Mouse (Mus musculus) WW6 (cell line): Measurements from ENCODE around the gene Xkr7.

ENCODE experiments used
- DNase-seq: peaks from one replicate; pipeline ENCODE4 v3.0.0-alpha.2; 2013; ENCODE audit warnings: low read depth, low spot score

Xkr7 gene

DNA sequence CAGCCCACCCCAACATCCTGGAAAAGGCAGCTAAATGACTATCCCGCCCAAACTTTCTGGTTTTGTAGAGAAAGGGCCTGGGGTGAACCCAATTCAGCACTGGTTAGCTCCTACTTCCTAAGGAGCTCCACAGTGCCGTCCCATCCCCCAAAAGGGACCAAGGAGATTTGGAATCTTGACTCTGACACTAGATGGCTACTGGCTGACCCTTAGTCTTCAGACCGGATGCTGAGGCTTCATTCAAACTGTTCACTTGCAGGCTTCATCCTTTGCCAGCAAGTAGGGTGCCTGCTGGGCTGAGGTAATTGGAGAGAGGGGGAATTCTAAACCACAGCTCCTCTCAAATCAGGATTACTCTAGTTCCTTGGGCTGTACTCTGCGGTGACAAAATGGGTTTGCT is 1.3 kb downstream of the Xkr7 start:
- no peak for DNase-seq

DNA sequence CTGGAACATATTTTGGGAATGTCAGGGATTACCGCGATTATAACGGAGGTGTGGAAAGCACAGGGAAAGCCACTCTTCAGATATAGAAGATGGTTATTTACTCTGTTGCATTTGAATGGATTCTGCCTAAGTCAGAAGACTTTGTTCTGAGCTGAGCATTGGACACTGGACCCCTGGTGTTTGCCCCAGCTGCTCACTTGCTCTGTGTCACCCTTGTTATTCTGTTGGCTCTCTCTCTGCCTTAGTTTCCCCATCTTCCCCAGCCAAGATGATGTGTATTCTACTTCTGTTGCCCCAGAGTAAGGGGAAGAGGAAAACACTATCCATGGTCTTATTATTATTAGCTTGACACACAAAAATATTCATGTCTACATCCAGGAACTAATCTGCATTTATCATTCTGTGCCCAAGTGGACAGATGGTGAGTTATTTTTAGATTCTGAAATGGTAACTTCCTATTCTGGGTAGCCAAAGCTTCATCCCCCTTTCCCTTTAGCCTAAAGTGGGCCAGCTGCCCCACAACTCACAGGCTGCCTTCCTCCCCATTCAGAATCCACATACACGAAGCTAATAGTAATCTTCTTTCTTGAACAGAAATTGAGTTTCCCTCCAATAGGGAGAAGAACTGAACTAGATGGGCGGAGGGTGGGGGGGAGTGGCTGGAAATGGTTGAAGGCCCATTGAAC is 2.0 kb downstream of the Xkr7 start:
- DNase-seq, result no peak

DNA sequence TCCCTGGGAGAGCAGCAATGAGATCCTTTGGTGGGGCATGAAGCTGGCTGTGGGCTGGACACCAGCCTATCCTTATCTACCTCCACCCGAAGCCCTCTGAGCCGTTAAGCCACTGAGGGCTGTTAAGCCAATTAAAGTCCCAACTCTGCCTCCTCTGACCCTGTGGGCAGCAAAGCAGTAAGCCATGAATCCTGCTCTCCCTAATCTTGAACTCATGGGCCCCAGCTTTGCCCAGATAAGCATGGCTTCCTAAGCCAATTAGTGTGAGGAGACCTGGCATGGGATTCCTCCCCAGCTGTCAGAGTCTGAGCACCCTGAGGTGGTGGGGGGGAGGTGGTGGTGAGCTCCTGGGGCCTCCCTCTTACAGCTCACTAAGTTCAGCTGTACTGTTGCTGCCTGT is 5.0 kb downstream of the Xkr7 start:
- DNase-seq, result no peak

DNA sequence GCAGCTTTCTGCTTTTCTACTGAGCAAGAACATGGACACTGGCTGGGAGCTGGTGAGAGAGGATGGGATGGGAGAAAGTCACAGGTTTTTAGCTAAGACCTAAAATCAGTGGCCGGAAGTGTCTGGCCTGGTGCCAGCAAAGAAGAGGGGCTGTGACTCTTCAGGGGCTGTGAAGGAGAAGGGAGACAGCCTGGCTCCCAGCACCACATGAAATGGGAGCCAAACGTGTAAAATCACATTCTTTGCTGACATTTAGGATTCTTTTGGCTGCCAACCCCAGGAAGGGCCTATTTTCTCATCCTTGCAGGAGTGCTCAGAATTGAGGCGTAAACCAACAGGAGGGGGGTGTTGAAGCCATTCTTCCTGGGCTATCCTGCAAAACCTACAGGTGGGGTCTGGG is 12.2 kb downstream of the Xkr7 start:
- DNase-seq, result no peak

DNA sequence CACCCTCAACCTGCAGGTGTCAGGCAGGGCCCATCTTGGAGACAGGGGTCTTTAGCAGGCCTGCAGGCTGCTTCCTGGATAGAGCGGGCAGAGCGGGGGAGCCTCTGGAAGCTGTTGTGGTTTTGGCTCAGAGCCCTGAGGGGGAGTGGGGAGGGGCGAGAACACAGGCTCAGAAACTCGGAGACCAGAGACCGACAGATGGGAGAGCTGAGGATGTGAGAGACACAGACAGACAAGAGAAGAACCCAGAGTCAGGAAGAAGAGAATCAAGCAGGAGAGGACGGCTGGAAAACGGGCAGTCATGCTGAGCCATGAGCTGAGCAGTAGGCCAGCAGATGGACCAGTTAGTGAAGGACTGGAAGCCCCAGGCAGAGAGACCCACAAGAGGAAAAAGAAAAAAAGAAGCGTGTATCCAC is 14.2 kb downstream of the Xkr7 start:
- DNase-seq, result no peak

DNA sequence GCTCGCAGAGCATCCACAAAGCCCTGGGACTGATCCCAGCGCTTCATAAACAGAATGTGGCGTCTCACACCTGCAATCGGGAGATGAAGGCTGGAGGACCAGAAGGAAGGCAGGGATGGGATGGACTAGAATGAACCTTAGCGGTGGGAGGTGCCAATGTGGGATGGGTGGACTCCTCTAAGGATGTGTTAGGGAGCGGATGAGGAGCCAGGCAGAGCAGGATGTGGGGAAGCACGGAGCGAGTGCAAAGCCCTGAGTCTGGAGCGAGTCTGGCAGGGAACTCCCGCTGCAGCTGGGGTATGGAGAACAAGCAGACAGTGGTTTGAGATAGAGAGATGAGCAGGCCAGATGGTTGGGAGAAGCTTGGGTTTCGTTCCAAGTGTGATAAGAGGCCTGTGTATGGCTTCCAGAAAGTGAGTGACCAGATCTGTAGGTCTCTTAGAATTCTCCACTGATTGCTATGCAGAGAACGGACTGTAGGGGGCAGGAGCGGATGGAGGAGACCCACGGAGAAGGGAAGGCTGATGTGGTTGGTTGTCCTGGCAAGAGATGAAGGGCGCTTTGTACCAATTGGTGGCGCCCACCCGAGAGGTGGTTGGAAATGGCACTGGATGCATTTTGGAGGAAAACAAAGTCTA is 16.3 kb downstream of the Xkr7 start:
- no peak for DNase-seq

DNA sequence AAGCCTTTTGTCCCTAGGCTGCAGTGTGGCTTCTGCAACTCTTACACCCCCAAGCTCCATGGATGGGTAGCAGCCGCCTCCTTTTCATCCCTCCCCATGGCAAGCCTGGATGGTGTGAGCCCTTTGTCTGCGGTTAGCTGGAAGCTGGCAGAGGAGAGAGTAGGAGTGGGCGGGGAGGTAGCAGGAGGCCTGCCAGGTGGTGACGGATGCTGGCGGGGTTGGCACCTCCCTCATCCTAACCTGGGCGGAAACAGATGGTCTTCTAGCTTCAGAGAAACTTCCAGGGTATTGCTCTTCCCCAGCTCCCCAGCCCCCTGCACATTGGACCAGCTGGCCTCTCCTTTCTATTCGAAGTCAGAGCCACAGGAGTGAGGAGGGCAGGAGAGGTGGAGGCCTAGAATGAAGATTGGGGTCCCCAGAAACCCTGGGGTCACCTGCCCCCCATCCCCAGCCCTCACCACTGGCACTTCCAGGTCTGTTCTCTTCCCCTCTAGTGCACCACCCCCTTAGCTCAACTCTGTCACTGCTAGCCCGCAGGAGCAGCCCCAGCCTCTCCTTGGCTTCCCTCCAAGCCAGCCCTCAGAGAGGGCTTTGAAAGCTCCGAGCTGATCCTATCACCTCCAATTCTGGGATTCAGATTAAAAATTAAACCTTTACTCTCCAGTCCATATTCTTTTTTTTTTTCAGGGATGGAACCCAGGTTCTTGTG is 17.8 kb downstream of the Xkr7 start:
- DNase-seq, result no peak

DNA sequence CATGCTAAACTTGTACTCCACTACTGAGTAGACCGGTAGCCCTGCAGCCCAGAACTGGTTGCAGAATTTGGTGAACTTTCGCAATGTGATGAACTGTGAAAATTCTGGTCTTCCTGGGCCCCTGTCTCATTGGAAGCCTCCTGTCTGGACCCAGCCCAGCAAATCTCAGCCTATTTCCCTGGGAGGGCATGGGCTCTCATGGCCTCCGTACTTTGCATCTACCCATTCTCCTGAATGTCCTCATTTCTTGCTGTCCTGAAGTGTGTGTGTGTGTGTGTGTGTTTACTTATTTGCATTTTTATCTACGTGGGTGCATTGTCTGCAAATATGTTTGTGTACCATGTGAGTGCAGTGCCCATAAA is 18.3 kb downstream of the Xkr7 start:
- DNase-seq, result no peak

DNA sequence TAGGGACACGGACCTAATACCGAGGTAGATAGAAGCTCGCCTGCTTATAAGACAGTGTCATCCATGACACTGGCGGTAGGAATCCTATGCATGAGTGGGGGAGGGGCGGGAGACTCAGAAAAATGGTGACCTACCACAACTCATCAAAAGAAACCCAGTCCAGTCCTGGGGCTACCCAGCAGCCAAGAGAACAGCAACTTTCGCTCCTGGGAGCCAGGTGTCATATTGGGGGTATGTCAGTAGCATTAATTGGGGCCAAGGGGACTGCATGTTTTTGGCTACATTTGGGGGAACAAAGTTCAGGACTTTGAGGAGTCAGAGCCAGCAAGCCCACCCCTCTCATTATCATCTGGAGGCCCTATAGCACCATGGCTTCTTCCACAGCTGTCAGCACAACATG is 19.4 kb downstream of the Xkr7 start:
- no peak for DNase-seq

DNA sequence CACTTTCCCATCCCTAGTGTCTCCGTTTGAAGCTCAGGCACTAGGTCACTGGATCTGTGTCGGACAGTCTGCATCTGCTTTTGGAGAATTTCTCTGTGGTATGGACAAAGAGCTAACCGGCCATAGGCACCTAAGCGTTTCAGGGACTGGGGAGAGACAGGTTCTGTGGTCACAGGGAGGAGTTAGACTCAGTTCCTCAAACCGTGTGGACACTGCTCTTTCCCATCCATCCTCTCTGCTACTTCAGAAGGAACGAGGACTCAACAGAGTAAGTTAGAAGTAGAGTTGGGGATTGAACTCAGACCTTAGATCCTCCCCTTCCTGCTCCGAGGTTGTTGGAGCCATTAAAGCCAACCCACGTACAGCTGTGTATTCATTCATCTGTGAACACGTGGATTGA is 19.9 kb downstream of the Xkr7 start:
- no peak for DNase-seq

DNA sequence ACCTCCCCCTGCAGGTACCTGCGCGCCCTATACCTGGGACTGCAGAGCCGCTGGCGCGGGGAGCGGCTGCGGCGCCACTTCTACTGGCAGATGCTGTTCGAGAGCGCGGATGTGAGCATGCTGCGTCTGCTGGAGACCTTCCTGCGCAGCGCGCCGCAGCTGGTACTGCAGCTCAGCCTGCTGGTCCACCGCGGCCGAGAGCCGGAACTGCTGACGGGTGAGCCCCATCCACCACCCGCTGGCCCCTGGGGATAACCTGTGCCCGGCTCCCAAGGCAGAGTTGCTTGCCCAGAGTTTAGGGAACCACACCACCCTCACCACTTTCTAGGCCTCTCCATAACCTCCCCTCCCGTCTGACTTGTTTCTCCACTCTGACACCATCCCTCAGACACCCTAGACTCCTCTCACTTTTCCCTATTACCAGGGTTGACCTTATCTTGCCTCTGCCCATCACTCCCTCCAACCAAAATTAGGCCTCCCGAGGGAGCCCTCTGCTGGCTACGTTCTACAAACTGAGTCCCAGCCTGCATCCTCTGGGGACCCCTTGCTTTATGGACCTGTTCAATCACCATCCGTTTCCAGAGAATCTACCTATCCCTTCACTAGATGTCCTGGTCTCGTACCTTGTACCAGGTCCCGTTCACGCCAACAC is 21.2 kb downstream of the Xkr7 start:
- no peak for DNase-seq

DNA sequence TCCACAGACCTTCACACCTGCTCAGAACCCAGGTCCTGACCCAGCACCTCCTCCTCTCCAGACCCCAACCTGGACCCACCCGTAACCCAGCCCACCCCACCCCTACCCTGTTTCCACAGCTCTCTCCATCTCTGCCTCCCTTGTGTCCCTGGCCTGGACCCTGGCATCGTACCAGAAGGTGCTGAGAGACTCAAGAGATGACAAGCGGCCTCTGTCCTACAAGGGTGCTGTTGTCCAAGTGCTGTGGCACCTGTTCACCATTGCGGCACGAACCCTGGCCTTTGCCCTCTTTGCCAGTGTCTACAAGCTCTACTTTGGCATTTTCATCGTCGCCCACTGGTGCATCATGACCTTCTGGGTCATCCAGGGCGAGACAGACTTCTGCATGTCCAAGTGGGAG is 22.2 kb downstream of the Xkr7 start:
- DNase-seq, result no peak

DNA sequence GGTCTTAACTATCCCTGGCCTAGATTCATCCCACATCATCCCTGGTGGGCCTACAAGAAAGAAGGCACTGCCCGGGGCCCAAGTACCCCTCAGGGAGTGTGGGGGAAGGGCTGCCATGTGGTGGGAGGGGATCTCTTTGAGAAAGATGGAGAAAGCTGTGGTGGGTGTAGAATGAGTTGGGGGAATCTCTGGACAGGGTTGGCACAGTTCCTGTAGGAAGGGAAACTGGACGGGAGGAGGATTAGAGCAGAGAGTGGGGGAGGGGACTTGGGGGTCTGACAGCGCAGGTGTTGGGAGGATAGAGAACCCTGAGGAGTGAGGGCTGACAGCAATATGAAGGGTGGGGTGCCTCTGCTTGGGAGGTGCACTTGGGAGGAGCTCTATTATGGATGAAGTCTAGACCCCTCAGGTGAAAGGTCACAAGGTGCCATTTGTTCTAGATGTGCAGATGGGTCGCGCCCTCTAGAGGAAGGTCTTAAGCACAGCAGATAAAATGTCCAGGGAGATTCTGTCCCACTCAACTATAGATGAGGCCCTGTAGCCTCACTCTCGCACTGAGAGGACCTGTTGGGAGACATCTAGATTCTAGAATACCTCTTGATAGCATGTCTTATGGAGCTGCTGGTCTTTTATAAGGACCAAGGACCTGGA is 23.7 kb downstream of the Xkr7 start:
- DNase-seq, result no peak

DNA sequence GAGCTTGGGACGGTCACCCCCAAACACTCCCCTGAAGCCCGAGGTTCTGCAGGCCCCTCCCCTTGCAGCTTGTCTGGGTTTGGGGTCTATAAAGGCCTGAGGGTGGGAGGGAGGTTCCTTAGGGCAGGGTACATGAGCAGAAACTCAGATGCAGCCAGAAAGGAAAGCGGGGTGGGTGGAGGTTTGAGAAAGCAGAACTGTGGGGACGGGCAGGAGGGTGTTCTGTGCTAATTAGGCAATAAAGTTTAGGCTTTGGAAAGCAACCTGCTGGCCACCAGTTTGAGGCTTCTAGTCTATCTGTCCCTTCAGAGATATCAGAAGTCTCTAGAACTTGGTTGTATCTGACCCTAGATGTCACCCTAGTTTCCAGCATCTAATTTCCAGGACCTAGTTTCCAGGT is 26.7 kb downstream of the Xkr7 start:
- DNase-seq, result no peak

DNA sequence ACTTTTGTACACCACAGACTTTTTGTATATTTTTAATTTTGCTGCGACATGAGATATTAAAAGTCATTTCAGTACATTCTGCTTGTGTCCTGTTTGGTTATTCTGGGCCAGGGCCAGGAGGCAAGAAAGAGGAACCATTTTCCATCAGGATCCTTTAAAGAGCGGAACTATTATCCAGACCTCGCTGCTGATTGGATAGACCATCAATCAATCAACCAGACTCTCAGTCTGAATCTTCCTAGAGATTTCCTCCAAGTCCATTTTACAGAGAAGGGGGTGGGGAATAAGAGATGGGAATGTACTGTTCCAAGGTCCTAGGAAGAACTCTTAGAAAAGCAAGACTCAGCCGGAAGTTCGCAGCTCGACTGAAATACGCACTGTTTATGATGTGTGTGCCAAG is 28.6 kb downstream of the Xkr7 start:
- no peak for DNase-seq

DNA sequence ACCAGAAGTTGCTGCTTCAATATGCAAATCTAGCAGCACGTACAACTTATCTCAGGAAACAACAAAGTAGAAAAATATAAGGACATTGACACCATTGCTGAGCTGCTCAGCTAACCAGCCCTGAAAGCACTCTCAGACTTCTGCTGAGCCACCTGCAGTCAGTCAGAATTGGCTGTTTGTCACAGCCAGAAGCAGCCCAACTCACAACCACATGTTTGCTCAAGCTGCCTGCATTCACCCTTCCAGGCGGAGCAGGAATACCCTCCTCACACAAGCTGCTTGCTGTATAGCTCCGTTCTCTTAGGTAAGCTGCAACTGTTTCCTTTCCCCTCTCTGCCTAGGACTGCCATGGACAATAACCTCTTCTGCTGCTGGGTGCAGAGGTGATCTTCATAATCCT is 31.7 kb downstream of the Xkr7 start:
- no peak for DNase-seq

DNA sequence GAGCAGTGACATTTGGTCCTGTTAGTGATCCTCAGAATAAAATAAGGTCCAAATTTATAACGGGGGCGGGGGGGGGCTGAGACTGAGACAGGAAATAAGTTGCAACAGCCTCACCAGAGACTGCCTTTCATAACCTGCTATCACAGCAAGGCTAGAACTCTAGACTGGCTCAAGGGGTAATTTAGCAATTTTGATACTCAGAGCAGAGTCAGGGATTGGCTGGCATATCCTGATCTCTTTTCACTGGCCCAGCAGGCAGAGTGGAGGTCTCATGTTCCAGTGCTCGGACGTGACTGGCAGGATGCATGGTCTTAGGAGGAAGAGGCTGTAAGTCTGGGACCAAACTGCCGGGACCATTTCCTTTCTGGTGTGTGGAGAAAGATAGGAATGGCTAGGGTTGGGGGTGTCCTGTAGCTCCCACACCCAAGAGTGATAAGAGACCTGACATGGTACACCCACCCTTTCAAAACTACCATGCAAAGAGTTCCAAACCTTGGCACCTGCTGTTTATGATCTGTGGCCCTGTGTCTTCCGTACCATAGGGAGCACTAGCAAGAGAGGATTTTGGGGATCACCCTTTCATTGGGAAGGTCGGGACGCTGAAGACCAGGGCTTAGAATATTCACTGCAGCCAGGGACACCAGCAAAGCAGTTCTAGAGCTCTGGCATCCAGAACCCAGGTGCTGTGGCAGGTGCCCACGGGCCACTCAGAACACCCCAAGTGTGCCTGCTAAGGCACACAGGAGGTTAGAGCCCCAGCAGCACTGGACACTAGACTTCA is 32.7 kb downstream of the Xkr7 start:
- DNase-seq, result no peak

DNA sequence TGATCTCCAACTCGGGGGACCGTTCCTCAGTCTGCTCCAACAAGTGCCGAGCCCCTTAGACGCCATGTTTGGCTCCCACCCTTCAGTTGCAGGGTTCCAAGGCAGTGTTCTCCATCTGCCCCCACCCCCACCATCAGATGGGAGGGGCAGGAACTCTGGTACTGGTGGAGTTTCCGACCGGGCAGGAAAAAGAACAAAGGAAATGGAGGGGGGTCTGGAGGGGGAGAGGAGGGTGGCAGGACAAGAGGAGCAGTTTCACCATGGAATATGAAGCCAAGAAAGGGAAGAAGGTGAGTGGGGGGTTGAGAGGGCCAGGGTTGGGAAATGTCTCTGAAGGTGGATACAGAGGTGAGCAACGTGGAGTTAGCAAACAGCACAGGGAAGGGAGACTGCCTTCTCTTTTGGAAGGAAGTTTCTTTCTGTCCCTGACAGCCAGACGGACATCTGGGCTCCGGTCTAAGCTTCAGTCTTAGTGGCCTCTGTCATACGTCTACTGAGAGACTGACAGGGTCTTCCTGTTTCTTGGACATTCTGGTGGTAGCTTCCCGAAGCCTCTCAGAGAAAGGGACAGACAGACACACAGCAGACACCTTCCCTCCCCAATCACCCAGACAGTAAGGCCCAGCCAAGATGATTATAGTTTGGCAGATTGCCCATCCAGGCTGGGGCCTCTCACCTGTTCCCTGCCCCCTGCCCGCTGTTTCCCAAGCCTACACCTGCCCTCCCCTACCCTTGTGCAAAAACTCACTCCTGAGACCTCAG is 34.3 kb downstream of the Xkr7 start, which contains the start of gene Ccm2l:
Ccm2l (plus strand) TSS at position 209 of the 762 bp plus-strand sequence.
- no peak for DNase-seq

DNA sequence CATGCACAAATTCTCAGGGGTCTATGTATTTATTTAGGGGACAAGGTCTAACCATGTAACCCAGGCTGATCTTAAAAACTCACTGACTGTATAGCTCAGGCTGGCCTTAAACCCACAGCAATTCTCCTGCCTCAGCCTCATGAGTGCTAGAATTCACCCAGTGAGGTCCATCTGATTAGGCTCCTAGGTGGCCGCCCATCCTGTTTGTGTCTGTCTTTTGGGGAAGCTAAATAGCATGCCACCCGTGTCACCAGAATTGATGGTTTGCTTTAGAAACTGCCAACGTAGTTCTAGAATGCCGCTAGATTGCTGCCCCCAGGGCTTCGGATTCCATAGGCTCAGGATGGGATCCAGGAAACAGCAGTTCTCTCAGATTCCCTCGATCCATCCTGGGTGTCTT is 35.3 kb downstream of the Xkr7 start:
- no peak for DNase-seq

DNA sequence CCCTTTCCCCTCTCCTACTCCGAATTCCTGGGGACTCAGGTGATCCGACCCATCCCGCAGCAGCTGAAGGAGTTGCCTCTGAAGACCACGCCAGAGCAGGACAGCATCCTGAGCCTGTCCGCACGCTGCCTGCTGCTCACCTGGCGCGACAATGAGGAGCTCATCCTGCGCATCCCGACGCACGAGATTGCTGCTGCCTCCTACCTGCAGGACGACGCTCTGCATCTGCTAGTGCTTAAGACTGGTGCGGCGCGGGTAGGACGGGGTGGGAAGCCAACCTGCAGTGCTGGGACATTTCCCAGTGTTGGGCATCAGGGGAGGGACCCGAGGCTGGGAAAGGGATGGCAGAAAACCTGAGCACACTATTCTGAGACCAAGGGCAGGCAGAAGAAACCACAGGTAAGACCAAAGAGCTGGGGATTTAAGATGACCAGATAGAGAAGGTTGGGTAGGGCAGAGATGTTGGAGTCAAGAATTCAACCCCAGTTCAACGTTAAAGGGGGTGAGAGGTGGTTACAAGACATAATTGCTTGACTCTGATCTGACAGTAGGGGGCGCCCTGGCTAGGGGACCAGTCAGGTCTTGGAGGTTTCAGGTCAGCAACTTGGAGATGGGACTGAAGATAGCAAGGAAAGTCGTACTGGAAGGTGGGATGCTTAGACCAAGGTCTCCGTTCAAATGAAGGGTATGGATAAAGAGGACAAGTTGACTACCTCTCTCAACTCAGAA is 39.3 kb downstream of the Xkr7 start:
- DNase-seq, result no peak
